Mouse (Mus musculus) erythroid progenitor cell, adult 5-6 weeks (primary cell): ENCODE data around the gene Klhl3. TPM values are rescaled to one million over a fixed set of nuclear protein-coding genes. Genes with fewer than 3 reads are reported as not detected.
A peak's percentile ranks its signal among the peaks of the same experiment; 100 is the strongest.
"Not testable (repeated sequence)": the region's sequence is repeated elsewhere in the genome, so short reads cannot be mapped to it uniquely, and the experiment has no call there.

Experiments
- ATAC-seq: replicated peaks from 2 replicates; pipeline ENCODE4 v1.8.0; 2016; ENCODE audit warnings: moderate number of reproducible peaks, mild to moderate bottlenecking, moderate TSS enrichment, inconsistent platforms; ENCODE audit not compliant: poor library complexity, low FRiP score, severe bottlenecking
- total RNA-seq, 2 experiments: library from RNA; stranded (forward) in 1 of 2; stranded (reverse) in 1 of 2; fragments of 150-400 nt in 1 of 2; fragments of 186-747, 209-891 nt in 1 of 2; gene quantifications; 2 replicates each; pipeline versions ENCODE4 v1.2.3 to v1.2.4; 2015 to 2017; ENCODE audit warnings: low replicate concordance in 2 of 2

Klhl3 gene
- total RNA-seq (2015; ENCODE audit: low replicate concordance) (0.36 and 0.84 TPM in 2 replicates), total RNA-seq (2017; ENCODE audit: low replicate concordance) (not detected in 2 replicates)

GRCm38 (mm10) chr13:58113061-58113900, at the start of gene Klhl3:
Klhl3 (minus strand) TSS chr13:58113592.
- ATAC-seq, result no peak

- ATAC-seq, result no peak
These were observed 47.4 kb upstream of the Klhl3 start for GRCm38 (mm10) chr13:58160761-58161160.

- ATAC-seq, result peak; percentile 79
These were observed 44.9 kb upstream of the Klhl3 start for GRCm38 (mm10) chr13:58158099-58158912.

- peak; percentile 95 for ATAC-seq
These were observed 44.2 kb upstream of the Klhl3 start, which contains the start of gene Idnk for GRCm38 (mm10) chr13:58157447-58158098. Idnk (plus strand) TSS chr13:58157649.

GRCm38 (mm10) chr13:58157036-58157435, 43.6 kb upstream of the Klhl3 start:
- no peak for ATAC-seq

GRCm38 (mm10) chr13:58156031-58156430, 42.6 kb upstream of the Klhl3 start:
- ATAC-seq, result no peak

- ATAC-seq, result no peak
These were observed 37.0 kb upstream of the Klhl3 start for GRCm38 (mm10) chr13:58150442-58150841.

- ATAC-seq, result no peak
These were observed 36.2 kb upstream of the Klhl3 start for GRCm38 (mm10) chr13:58149629-58150028.

- peak; percentile 78 for ATAC-seq
These were observed 35.7 kb upstream of the Klhl3 start for GRCm38 (mm10) chr13:58149033-58149558.

- ATAC-seq, result peak; percentile 94
These were observed 35.0 kb upstream of the Klhl3 start for GRCm38 (mm10) chr13:58148256-58148831.

GRCm38 (mm10) chr13:58147760-58148159, 34.4 kb upstream of the Klhl3 start:
- no peak for ATAC-seq

- ATAC-seq, result not testable (repeated sequence)
These were observed 33.2 kb upstream of the Klhl3 start for GRCm38 (mm10) chr13:58146603-58147002.

- no peak for ATAC-seq
These were observed 18.3 kb upstream of the Klhl3 start for GRCm38 (mm10) chr13:58131692-58132091.

GRCm38 (mm10) chr13:58129687-58130246, 16.4 kb upstream of the Klhl3 start:
- no peak for ATAC-seq

- ATAC-seq, result peak; percentile 87
These were observed 15.6 kb upstream of the Klhl3 start for GRCm38 (mm10) chr13:58128768-58129671.

- ATAC-seq, result peak; percentile 77
These were observed 15.0 kb upstream of the Klhl3 start, which contains the start of gene Hnrnpa0 for GRCm38 (mm10) chr13:58128396-58128767. Hnrnpa0 (minus strand) TSS chr13:58128556.

- peak; percentile 13 for ATAC-seq
These were observed 14.5 kb upstream of the Klhl3 start for GRCm38 (mm10) chr13:58127766-58128361.
